Mouse (Mus musculus) embryonic facial prominence, embryonic 10.5 days (tissue): Measurements from ENCODE around the gene Stab1. TPM values are rescaled to one million over a fixed set of nuclear protein-coding genes. Genes with fewer than 3 reads are reported as not detected.
A peak's percentile ranks its signal among the peaks of the same experiment; 100 is the strongest.

Experiments used
- DNase-seq: peaks from one replicate; pipeline ENCODE4 v3.0.0-alpha.2; 2017; ENCODE audit warnings: low spot score
- H3K27ac ChIP-seq: fragments of 300-500 bp; sonication (generic); replicated peaks from 2 replicates; pipeline ENCODE4 v1.5.1; 2016; ENCODE audit warnings: mild to moderate bottlenecking
- H3K27me3 ChIP-seq: fragments of 300-500 bp; sonication (generic); replicated peaks from 2 replicates; pipeline ENCODE4 v1.6.1; 2016; ENCODE audit warnings: low read depth, mild to moderate bottlenecking; ENCODE audit not compliant: poor library complexity, severe bottlenecking
- H3K36me3 ChIP-seq: fragments of 300-500 bp; sonication (generic); replicated peaks from 2 replicates; pipeline ENCODE4 v1.6.1; 2016; ENCODE audit warnings: mild to moderate bottlenecking, moderate library complexity
- H3K4me1 ChIP-seq: fragments of 300-500 bp; sonication (generic); 2 replicates; pipeline ENCODE4 v1.6.1; 2016
- H3K4me3 ChIP-seq: fragments of 300-500 bp; sonication (generic); 2 replicates; pipeline ENCODE4 v1.5.1; 2016; ENCODE audit warnings: mild to moderate bottlenecking, moderate library complexity
- H3K9me3 ChIP-seq: fragments of 300-500 bp; sonication (generic); 2 replicates; pipeline ENCODE4 v1.6.1; 2016; ENCODE audit warnings: mild to moderate bottlenecking
- WGBS: fragments of 180-500 bp; shearing (Covaris S2); methylation state at CpG from one replicate; pipeline ENCODE4 v1.1.7; 2016; 5-methylcytosine and 5-hydroxymethylcytosine counted together
- polyA plus RNA-seq: library from polyadenylated mRNA; unstranded; fragments of >200 nt; fragmentation: Nextera tagmentation; extraction: Ambion mirVana; gene quantifications from 2 replicates; pipeline ENCODE4 v1.2.1, GENCODE M21; 2016

Gene Stab1
- polyA plus RNA-seq, 1 experiment from 2014 or later: 22.3 TPM

DNA sequence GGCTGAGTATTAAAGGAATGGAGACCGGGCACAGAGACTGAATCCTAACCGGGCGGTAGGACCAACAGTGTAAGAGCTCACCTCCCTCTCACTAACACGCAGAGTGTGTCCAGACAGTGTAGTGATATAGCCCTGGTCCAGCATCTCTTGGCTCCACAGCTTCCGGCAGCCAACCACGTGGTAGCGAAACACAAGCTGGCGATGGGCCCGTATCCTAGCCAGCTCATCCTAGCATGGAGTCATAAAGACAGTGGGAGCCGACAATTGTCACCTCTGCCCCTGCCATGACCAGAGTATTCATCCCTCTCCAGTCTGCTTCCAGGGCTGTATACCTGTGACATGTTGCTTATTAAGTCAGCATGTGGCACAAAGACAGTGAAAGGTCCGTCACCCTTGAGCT lies 22.7 kb downstream of the Stab1 start:
- WGBS: 92% methylated on average over 11 of the region's 11 CpGs
- Histone ChIP-seq H3K4me3 (no peak overlapping the region), H3K9me3 (no peaks in the 10 kb centered on the region), H3K4me1 (peaks cover 3% of the 10 kb centered on the region; the same call in 1 of the 2 replicates), H3K27ac (no peak overlapping the region), H3K27me3 (no peaks in the 10 kb centered on the region), H3K36me3 (peaks cover 31% of the 10 kb centered on the region)
- no peak for DNase-seq

DNA sequence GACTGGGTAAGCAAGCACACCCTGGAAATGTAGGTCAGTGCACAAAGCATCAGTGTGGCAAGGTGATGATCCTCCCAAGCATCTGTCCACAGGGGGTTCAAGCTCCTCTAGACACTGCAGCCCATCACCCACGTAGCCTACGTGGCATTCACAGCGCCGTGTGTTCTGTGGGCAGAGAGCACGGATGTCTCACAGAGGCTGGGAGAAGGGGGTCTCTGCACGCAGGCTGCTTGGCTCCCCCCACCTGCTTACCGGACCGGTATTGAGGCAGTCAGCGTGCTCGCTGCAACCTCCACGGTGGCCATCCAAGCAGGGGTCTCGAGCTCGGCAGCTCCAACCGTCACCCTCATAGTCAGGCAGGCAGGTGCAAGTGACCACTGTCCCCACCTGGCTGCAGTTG lies 27.4 kb downstream of the Stab1 start:
- peaks cover 13% of the 10 kb centered on the region; the same call in 1 of the 2 replicates for H3K4me1 ChIP-seq
- peaks cover 78% of the 10 kb centered on the region for H3K36me3 ChIP-seq
- no peak for DNase-seq
- no peaks in the 10 kb centered on the region for H3K27me3 ChIP-seq
- H3K9me3 ChIP-seq: no peaks in the 10 kb centered on the region
- 95% methylated on average over 14 of the region's 14 CpGs for WGBS
- 0 out of 2 replicates have a peak overlapping the region, but pooled peaks have one; percentile 3 for H3K4me3 ChIP-seq
- H3K27ac ChIP-seq: no peak overlapping the region

DNA sequence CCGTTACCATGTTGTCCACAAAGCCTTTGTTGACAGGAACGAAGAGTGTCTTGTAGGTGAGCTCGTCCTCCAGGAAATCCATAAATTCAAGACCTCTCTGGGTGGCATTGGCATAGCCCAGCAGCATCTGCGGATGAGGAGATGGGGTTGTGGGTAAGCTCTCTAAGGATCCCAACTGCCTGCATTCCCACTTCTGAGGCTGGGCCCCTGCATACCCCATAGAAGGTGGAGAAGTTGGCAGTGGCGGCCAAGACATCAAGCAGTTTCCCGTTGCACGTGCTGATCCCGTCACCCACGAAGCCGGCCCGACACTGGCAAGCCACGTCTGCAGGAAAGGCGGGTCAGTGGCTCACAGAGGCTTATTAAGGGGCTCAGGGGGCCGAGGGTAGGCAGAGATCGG lies 28.3 kb downstream of the Stab1 start:
- Histone ChIP-seq H3K27me3 (no peaks in the 10 kb centered on the region), H3K4me3 (no peak overlapping the region), H3K36me3 (peaks cover 86% of the 10 kb centered on the region), H3K4me1 (peaks cover 13% of the 10 kb centered on the region; the same call in 1 of the 2 replicates), H3K9me3 (no peaks in the 10 kb centered on the region), H3K27ac (no peak overlapping the region)
- DNase-seq: no peak
- 96% methylated on average over 15 of the region's 15 CpGs for WGBS

DNA sequence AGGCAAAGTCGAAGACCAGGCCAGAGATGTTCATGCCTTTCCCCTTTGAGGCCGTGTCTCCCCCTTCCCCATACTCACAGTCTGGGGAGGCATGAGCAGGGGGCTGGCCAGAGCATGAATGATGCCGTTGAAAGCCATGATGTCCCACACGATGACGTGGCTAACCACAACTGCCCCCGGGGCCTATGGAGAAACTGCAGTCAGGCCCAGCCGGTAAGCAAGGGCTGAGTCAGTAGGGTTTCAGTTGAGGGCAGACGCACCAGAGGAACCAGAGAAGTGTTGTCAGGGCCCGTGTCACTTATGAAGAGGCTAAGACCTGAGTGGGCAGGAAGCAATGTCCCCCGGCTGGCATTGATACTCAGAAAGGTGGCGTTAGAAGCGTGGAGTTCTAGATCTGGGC lies 28.8 kb downstream of the Stab1 start:
- 92% methylated on average over 12 of the region's 12 CpGs for WGBS
- DNase-seq: no peak
- no peak overlapping the region for H3K27ac ChIP-seq
- H3K4me1 ChIP-seq: peaks cover 13% of the 10 kb centered on the region; the same call in 1 of the 2 replicates
- no peaks in the 10 kb centered on the region for H3K27me3 ChIP-seq
- H3K36me3 ChIP-seq: peaks cover 91% of the 10 kb centered on the region
- no peaks in the 10 kb centered on the region for H3K9me3 ChIP-seq
- H3K4me3 ChIP-seq: no peak overlapping the region

GRCm38 (mm10) chr14:31138897-31139429 lies 29.5 kb downstream of the Stab1 start:
- no peaks in the 10 kb centered on the region for H3K27me3 ChIP-seq
- DNase-seq: no peak
- peaks cover 98% of the 10 kb centered on the region for H3K36me3 ChIP-seq
- no peak overlapping the region for H3K4me3 ChIP-seq
- H3K9me3 ChIP-seq: no peaks in the 10 kb centered on the region
- H3K27ac ChIP-seq: no peak overlapping the region
- WGBS: 95% methylated on average over 9 of the region's 9 CpGs
- H3K4me1 ChIP-seq: peaks cover 20% of the 10 kb centered on the region; the same call in 1 of the 2 replicates

GRCm38 (mm10) chr14:31138219-31138896 lies 30.1 kb downstream of the Stab1 start:
- no peak for DNase-seq
- Histone ChIP-seq H3K9me3 (no peaks in the 10 kb centered on the region), H3K4me1 (peaks cover 26% of the 10 kb centered on the region), H3K4me3 (no peak overlapping the region), H3K36me3 (peaks cover 100% of the 10 kb centered on the region), H3K27ac (no peak overlapping the region), H3K27me3 (no peaks in the 10 kb centered on the region)
- 90% methylated on average over 30 of the region's 35 CpGs for WGBS

DNA sequence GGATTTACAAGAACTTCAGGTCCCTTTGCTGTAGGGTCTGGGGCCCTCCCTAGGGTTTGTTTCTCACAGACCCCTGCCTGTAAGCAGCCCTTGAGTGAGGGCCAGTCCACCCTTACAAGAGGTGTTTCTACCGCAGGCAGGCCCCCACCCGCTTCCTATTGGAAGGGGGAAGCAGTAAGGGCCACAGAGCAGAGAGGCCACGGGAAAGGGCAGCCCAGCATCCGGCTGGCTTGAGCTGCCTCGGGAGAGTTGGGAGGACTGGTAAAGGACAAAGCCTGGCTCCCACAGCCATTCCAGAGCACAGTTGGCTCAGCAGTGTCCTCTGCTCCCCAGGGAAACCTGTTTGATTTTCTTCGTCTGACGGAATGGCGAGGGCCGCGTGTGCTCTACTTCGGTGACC lies 30.6 kb downstream of the Stab1 start:
- no peak overlapping the region for H3K4me3 ChIP-seq
- 0 out of 2 replicates have a peak overlapping the region, but pooled peaks have one; percentile 19 for H3K27ac ChIP-seq
- peaks cover 31% of the 10 kb centered on the region for H3K4me1 ChIP-seq
- DNase-seq: no peak
- no peaks in the 10 kb centered on the region for H3K9me3 ChIP-seq
- H3K36me3 ChIP-seq: peaks cover 100% of the 10 kb centered on the region
- H3K27me3 ChIP-seq: no peaks in the 10 kb centered on the region
- 82% methylated on average over 11 of the region's 11 CpGs for WGBS

DNA sequence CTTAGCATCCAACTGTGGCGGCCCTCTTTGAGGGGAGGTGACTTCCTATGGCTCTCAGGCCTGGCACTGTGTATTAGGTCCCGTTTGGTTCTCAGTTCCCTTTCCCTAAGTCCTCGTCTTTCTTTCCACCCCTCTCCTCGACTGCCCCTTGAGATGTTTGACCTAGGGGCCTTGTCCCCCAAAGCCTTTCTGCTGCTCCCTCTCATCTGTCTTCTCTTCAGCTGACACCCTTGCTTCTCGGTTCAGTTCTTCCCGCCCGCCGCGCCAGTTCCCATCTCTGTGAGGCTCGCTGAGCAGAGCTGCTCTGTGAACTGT lies 31.2 kb downstream of the Stab1 start:
- Histone ChIP-seq H3K36me3 (peaks cover 100% of the 10 kb centered on the region), H3K27ac (no peak overlapping the region), H3K4me1 (peaks cover 37% of the 10 kb centered on the region), H3K9me3 (no peaks in the 10 kb centered on the region), H3K4me3 (no peak overlapping the region), H3K27me3 (no peaks in the 10 kb centered on the region)
- WGBS: 89% methylated on average over 10 of the region's 10 CpGs
- DNase-seq: no peak

DNA sequence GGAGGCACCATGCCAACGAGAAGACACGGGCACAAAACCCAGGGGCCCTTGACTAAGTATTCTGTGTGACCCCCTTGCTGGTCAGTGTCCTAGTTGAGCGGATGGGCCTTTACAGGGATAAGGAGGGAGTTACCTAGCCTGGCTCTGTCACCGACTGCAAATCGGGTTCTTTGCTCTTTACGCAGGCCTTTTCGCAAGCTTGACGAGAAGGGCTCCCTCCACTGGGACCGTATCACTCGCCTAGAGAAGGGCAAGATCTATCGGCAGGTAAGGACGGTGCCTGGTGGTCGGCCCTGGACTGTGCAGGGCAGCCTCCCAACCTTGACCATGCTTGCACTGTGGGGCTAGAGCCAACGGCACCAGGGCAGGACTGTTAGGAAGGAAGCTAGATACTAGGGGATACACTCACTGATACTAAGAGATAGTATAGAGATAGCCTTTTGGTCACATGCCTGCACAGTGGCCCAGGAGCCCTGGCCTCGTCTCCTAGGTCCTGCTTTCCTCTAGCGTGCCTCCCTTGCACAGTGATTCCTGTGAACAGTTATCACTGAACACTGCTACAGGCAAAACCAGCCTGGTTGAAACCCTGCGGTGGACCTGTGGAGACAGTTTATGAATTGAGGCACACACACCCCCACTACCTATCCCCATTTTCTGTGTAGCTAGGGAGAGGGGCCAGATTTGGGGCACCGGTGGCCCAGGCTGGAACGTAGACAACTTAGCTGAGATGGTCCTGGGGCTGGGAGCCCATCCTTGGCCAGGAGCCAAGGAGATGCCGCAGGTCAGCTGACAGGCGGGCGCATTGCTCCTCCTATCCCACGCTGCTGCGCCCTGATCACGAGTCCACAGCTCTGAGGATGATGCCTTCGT lies 31.8 kb downstream of the Stab1 start:
- H3K36me3 ChIP-seq: peaks cover 94% of the 10 kb centered on the region
- peaks cover 43% of the 10 kb centered on the region for H3K4me1 ChIP-seq
- H3K27me3 ChIP-seq: no peaks in the 10 kb centered on the region
- H3K27ac ChIP-seq: no peak overlapping the region
- H3K9me3 ChIP-seq: no peaks in the 10 kb centered on the region
- H3K4me3 ChIP-seq: no peak overlapping the region
- DNase-seq: no peak
- 94% methylated on average over 26 of the region's 26 CpGs for WGBS

DNA sequence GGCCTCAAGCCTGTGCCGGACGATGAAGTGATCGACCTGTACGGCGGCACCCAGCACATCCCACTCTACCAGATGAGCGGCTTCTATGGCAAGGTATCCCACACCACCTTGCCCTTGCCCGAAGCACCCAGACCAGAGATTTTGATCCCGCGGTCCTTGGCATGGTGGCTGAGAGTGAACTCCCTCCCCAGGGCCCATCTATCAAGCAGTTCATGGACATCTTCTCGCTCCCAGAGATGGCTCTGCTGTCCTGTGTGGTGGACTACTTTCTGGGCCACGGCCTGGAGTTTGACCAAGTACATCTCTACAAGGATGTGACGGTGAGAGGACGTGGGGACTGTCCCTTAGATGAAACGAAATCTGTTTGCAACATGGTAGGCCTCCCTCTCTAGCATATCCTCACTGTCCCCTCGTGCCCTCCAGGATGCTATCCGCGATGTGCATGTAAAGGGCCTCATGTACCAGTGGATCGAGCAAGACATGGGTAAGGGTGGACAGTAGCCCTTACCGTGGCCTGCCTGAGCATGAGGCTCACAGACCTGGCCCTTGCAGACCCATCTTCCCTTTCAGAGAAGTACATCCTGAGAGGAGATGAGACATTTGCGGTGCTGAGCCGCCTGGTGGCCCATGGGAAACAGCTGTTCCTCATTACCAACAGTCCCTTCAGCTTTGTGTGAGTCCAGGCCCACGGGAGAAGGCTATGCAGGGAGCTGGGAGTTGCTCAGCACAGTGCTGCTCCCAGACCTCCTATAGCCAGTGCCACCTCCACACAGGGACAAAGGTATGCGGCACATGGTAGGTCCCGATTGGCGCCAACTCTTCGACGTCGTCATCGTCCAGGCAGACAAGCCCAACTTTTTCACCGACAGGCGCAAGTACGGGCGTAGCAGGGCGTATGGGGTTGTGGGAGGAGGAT lies 32.7 kb downstream of the Stab1 start:
- H3K4me1 ChIP-seq: peaks cover 46% of the 10 kb centered on the region
- no peak overlapping the region for H3K27ac ChIP-seq
- no peaks in the 10 kb centered on the region for H3K9me3 ChIP-seq
- no peak for DNase-seq
- 93% methylated on average over 34 of the region's 34 CpGs for WGBS
- H3K36me3 ChIP-seq: peaks cover 85% of the 10 kb centered on the region
- H3K27me3 ChIP-seq: no peaks in the 10 kb centered on the region
- no peak overlapping the region for H3K4me3 ChIP-seq

DNA sequence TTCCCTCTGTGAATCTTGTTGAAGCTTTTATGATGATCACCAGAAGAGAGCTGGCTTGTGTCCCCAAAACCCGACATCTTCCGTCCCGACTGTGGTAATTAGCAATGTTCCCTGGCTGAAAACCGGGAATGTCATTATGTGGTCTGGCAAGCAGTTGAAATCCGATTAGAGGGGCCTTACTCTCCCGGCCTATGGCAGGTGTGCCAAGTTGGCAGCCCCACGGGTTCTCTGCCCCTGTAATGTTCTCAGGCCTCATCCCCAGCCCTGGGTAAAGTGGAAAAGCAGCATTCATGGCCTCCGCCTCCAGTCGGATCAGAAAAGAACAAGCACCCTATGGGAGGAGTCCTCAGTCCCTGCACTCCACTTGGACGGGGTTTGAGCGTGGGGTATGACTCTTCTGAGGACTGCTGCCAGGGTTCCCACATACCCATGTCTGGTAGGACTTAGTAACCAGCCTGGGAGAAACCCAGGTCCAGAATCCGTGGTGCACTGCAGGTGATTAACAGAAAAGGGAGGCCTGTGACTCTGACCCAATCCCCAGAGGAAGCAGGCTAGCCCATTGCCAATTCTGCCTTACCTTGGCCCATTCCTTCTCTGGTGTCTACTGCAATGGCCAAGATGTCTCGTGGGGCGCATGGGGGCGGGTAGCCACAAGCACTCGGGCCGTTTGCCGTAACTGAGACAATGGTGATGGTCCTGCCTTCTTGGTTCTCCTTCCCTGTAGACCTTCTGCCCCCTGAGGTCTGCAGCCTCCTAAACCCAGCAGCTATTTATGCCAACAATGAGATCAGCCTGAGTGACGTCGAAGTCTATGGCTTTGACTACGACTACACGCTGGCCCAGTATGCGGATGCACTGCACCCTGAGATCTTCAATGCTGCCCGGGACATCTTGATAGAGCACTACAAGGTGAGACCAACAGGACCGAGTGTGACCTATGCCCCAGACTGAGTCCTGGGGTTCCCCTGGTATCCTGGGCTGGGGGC lies 34.1 kb downstream of the Stab1 start:
- peaks cover 60% of the 10 kb centered on the region for H3K4me1 ChIP-seq
- H3K27ac ChIP-seq: no peak overlapping the region
- no peaks in the 10 kb centered on the region for H3K9me3 ChIP-seq
- peaks cover 71% of the 10 kb centered on the region for H3K36me3 ChIP-seq
- H3K4me3 ChIP-seq: no peak overlapping the region
- WGBS: 91% methylated on average over 25 of the region's 25 CpGs
- no peaks in the 10 kb centered on the region for H3K27me3 ChIP-seq
- DNase-seq: no peak
